Mouse (Mus musculus): Measurements from ENCODE around the gene Arhgef18. TPM values are rescaled to one million over a fixed set of nuclear protein-coding genes. Genes with fewer than 3 reads are reported as not detected.
A peak's percentile ranks its signal among the peaks of the same experiment; 100 is the strongest.

Arhgef18 gene
- total RNA-seq, 2 experiments from 2014 or later: 36.5 to 44.6 TPM

- DNase-seq (ENCODE audit: low spot score in 2 of 2): peak in 1 of 2 experiments; percentile 32
Measured at GRCm38 (mm10) chr8:3394600-3394999, 1.8 kb downstream of the Arhgef18 start.

GRCm38 (mm10) chr8:3395246-3395645 is 2.4 kb downstream of the Arhgef18 start:
- DNase-seq (ENCODE audit: low spot score in 2 of 2): no peak

- no peak for DNase-seq (ENCODE audit: low spot score in 2 of 2)
Measured at GRCm38 (mm10) chr8:3397597-3397996, 4.8 kb downstream of the Arhgef18 start.

- no peak for DNase-seq (ENCODE audit: low spot score in 2 of 2)
Measured at GRCm38 (mm10) chr8:3400509-3400908, 7.7 kb downstream of the Arhgef18 start.

GRCm38 (mm10) chr8:3407417-3407816 is 14.6 kb downstream of the Arhgef18 start:
- DNase-seq (ENCODE audit: low spot score in 2 of 2): no peak

GRCm38 (mm10) chr8:3411085-3411484 is 18.3 kb downstream of the Arhgef18 start:
- no peak for DNase-seq (ENCODE audit: low spot score in 2 of 2)

- no peak for DNase-seq (ENCODE audit: low spot score in 2 of 2)
Measured at GRCm38 (mm10) chr8:3411901-3412301, 19.1 kb downstream of the Arhgef18 start.

- no peak for DNase-seq (ENCODE audit: low spot score in 2 of 2)
Measured at GRCm38 (mm10) chr8:3412816-3413215, 20.0 kb downstream of the Arhgef18 start.

- DNase-seq (ENCODE audit: low spot score in 2 of 2): no peak
Measured at GRCm38 (mm10) chr8:3414639-3415190, 21.9 kb downstream of the Arhgef18 start.

- DNase-seq (ENCODE audit: low spot score in 2 of 2): no peak
Measured at GRCm38 (mm10) chr8:3415259-3415658, 22.5 kb downstream of the Arhgef18 start.

- DNase-seq (ENCODE audit: low spot score in 2 of 2): no peak
Measured at GRCm38 (mm10) chr8:3415661-3416060, 22.9 kb downstream of the Arhgef18 start.

GRCm38 (mm10) chr8:3416846-3417245 is 24.0 kb downstream of the Arhgef18 start:
- no peak for DNase-seq (ENCODE audit: low spot score in 2 of 2)

- no peak for DNase-seq (ENCODE audit: low spot score in 2 of 2)
Measured at GRCm38 (mm10) chr8:3417455-3417854, 24.6 kb downstream of the Arhgef18 start.

- DNase-seq (ENCODE audit: low spot score in 2 of 2): no peak
Measured at GRCm38 (mm10) chr8:3418101-3418500, 25.3 kb downstream of the Arhgef18 start.

- no peak for DNase-seq (ENCODE audit: low spot score in 2 of 2)
Measured at GRCm38 (mm10) chr8:3420105-3420706, 27.4 kb downstream of the Arhgef18 start.

GRCm38 (mm10) chr8:3421507-3421906 is 28.7 kb downstream of the Arhgef18 start:
- no peak for DNase-seq (ENCODE audit: low spot score in 2 of 2)

GRCm38 (mm10) chr8:3425217-3425616 is 32.4 kb downstream of the Arhgef18 start:
- no peak for DNase-seq (ENCODE audit: low spot score in 2 of 2)

- no peak for DNase-seq (ENCODE audit: low spot score in 2 of 2)
Measured at GRCm38 (mm10) chr8:3426211-3426610, 33.4 kb downstream of the Arhgef18 start.

- no peak for DNase-seq (ENCODE audit: low spot score in 2 of 2)
Measured at GRCm38 (mm10) chr8:3428426-3428825, 35.6 kb downstream of the Arhgef18 start.

GRCm38 (mm10) chr8:3429966-3430365 is 37.2 kb downstream of the Arhgef18 start:
- DNase-seq (ENCODE audit: low spot score in 2 of 2): no peak

GRCm38 (mm10) chr8:3431113-3431512 is 38.3 kb downstream of the Arhgef18 start:
- no peak for DNase-seq (ENCODE audit: low spot score in 2 of 2)

- DNase-seq (ENCODE audit: low spot score in 2 of 2): no peak
Measured at GRCm38 (mm10) chr8:3436492-3436891, 43.7 kb downstream of the Arhgef18 start.

GRCm38 (mm10) chr8:3439510-3439909 is 46.7 kb downstream of the Arhgef18 start:
- no peak for DNase-seq (ENCODE audit: low spot score in 2 of 2)

Data from layer of hippocampus, postnatal 10 days (tissue).